Mouse (Mus musculus): ENCODE measurements around the gene Kiz. TPM values are rescaled to one million over a fixed set of nuclear protein-coding genes. Genes with fewer than 3 reads are reported as not detected.

Gene Kiz
- polyA plus RNA-seq, 1 experiment from 2014 or later, result 20.7 TPM

DNA sequence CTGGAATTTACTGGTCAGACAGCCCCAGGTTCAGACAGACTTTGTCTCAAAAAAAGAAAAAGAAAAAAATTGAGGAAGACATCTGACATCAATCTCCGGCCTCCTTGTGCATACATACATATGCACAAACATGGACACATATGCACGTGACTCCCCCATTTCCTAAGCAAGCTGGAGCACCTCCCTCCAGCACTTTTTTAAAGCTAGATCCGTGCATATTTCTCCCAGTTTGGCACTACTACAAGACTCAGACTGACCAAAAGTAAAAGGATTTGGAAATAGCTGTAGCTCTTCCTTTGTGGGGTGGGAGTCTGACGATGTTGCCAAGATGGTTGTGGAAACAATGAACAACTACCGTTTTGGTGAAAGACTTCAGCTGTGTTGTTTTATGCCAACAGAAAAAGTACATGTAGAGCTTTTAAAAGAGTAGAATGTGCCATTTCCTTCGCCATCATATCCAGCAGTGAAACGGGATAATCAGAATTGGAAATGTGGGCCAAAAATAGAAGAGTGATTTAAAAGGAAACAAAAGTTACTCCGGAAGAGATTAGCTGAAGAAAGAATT, 28.7 kb downstream of the Kiz start:
- Histone ChIP-seq H3K4me1 (ENCODE audit: control insufficient read depth, insufficient read depth, low read length) (no peaks in the 10 kb centered on the region), H3K9ac (ENCODE audit: low read depth, low read length) (no peak overlapping the region), H3K4me2 (ENCODE audit: low read depth, low read length) (no peak overlapping the region), H3K36me3 (ENCODE audit: control insufficient read depth, insufficient read depth, low read length) (no peaks in the 10 kb centered on the region), H3K4me3 (ENCODE audit: low read length) (no peak overlapping the region), H3K27ac (ENCODE audit: low read length) (no peak overlapping the region), H3K9me3 (ENCODE audit: control insufficient read depth, low read length) (no peaks in the 10 kb centered on the region), H3K27me3 (replicated peaks; ENCODE audit: control insufficient read depth, insufficient read depth, low read length) (no peaks in the 10 kb centered on the region)
- ATAC-seq, result no peak
- 72% methylated on average over 8 of the region's 8 CpGs for WGBS

DNA sequence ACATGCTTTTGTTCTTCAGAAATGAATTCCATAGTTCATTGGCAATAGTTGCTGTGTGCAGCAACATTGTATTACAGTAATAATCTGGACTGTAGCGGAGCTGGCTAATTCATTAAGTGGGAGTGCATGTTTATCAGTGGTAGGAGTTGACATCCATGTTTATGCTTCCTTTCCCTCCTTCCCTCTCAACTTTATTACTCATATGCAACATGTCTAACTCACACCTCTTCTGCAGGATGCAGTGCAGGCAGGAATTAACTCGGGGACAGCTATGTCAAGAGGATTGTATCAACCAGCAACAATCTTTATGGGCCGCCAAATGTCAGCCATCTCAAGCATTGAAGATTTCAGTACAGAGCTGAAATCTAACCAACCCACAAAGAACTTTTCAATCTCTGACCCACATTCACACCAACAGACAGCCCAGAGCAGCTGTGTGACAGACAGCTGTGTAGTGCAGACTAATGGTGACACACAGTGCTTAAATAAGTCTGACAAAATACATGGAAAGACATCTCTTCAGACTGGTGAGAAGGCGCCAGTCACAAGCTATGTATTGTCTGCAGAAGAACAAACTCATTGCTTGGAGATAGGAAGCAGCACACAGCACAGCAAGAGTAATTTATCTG, 33.2 kb downstream of the Kiz start:
- H3K27me3 ChIP-seq (replicated peaks; ENCODE audit: control insufficient read depth, insufficient read depth, low read length), result no peaks in the 10 kb centered on the region
- no peak overlapping the region for H3K4me3 ChIP-seq (ENCODE audit: low read length)
- no peak overlapping the region for H3K27ac ChIP-seq (ENCODE audit: low read length)
- no peaks in the 10 kb centered on the region for H3K9me3 ChIP-seq (ENCODE audit: control insufficient read depth, low read length)
- 89% methylated on average over 4 of the region's 4 CpGs for WGBS
- no peak overlapping the region for H3K9ac ChIP-seq (ENCODE audit: low read depth, low read length)
- ATAC-seq, result no peak
- no peaks in the 10 kb centered on the region for H3K4me1 ChIP-seq (ENCODE audit: control insufficient read depth, insufficient read depth, low read length)
- no peak overlapping the region for H3K4me2 ChIP-seq (ENCODE audit: low read depth, low read length)
- H3K36me3 ChIP-seq (ENCODE audit: control insufficient read depth, insufficient read depth, low read length), result no peaks in the 10 kb centered on the region

GRCm38 (mm10) chr2:146898977-146899376, 43.3 kb downstream of the Kiz start:
- Histone ChIP-seq H3K4me2 (ENCODE audit: low read depth, low read length) (no peak overlapping the region), H3K36me3 (ENCODE audit: control insufficient read depth, insufficient read depth, low read length) (no peaks in the 10 kb centered on the region), H3K9me3 (ENCODE audit: control insufficient read depth, low read length) (no peaks in the 10 kb centered on the region), H3K9ac (ENCODE audit: low read depth, low read length) (no peak overlapping the region), H3K27me3 (replicated peaks; ENCODE audit: control insufficient read depth, insufficient read depth, low read length) (no peaks in the 10 kb centered on the region), H3K4me3 (ENCODE audit: low read length) (no peak overlapping the region), H3K4me1 (ENCODE audit: control insufficient read depth, insufficient read depth, low read length) (no peaks in the 10 kb centered on the region), H3K27ac (ENCODE audit: low read length) (no peak overlapping the region)
- ATAC-seq, result no peak

- 93% methylated on average over 3 of the region's 3 CpGs for WGBS
- Histone ChIP-seq H3K27ac (ENCODE audit: low read length) (no peak overlapping the region), H3K4me2 (ENCODE audit: low read depth, low read length) (no peak overlapping the region), H3K36me3 (ENCODE audit: control insufficient read depth, insufficient read depth, low read length) (no peaks in the 10 kb centered on the region), H3K9ac (ENCODE audit: low read depth, low read length) (no peak overlapping the region), H3K9me3 (ENCODE audit: control insufficient read depth, low read length) (no peaks in the 10 kb centered on the region), H3K4me1 (ENCODE audit: control insufficient read depth, insufficient read depth, low read length) (no peaks in the 10 kb centered on the region), H3K4me3 (ENCODE audit: low read length) (no peak overlapping the region), H3K27me3 (replicated peaks; ENCODE audit: control insufficient read depth, insufficient read depth, low read length) (no peaks in the 10 kb centered on the region)
- no peak for ATAC-seq
These were observed 60.4 kb downstream of the Kiz start for GRCm38 (mm10) chr2:146916085-146916484.

DNA sequence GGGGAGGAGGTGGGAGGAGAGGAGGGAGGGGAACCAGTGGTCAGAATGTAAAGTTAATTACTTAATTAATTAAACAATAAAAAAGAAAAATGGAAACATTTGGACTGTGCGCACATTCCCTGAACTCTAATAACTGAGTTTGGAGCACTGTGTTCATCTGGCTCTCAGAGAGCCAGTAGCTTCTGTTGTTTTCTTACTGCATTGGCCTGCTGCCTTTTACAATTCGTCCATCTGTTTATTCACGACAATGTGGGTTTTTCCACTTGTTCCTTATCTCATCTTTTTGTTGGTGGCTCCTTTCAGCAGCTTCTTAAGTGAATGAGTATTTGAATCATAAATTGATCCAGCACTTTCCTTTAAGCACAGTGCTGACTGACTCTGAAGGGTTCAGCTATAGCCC, 62.1 kb downstream of the Kiz start:
- 70% methylated on average over 3 of the region's 3 CpGs for WGBS
- ATAC-seq, result no peak
- Histone ChIP-seq H3K9ac (ENCODE audit: low read depth, low read length) (no peak overlapping the region), H3K36me3 (ENCODE audit: control insufficient read depth, insufficient read depth, low read length) (no peaks in the 10 kb centered on the region), H3K4me1 (ENCODE audit: control insufficient read depth, insufficient read depth, low read length) (no peaks in the 10 kb centered on the region), H3K9me3 (ENCODE audit: control insufficient read depth, low read length) (no peaks in the 10 kb centered on the region), H3K4me3 (ENCODE audit: low read length) (no peak overlapping the region), H3K4me2 (ENCODE audit: low read depth, low read length) (no peak overlapping the region), H3K27me3 (replicated peaks; ENCODE audit: control insufficient read depth, insufficient read depth, low read length) (no peaks in the 10 kb centered on the region), H3K27ac (ENCODE audit: low read length) (no peak overlapping the region)

GRCm38 (mm10) chr2:146920375-146921160, 64.9 kb downstream of the Kiz start:
- Histone ChIP-seq H3K4me3 (ENCODE audit: low read length) (no peak overlapping the region), H3K4me1 (ENCODE audit: control insufficient read depth, insufficient read depth, low read length) (no peaks in the 10 kb centered on the region), H3K9me3 (ENCODE audit: control insufficient read depth, low read length) (no peaks in the 10 kb centered on the region), H3K36me3 (ENCODE audit: control insufficient read depth, insufficient read depth, low read length) (no peaks in the 10 kb centered on the region), H3K9ac (ENCODE audit: low read depth, low read length) (no peak overlapping the region), H3K27me3 (replicated peaks; ENCODE audit: control insufficient read depth, insufficient read depth, low read length) (no peaks in the 10 kb centered on the region), H3K4me2 (ENCODE audit: low read depth, low read length) (no peak overlapping the region), H3K27ac (ENCODE audit: low read length) (no peak overlapping the region)
- ATAC-seq, result no peak
- WGBS, result 33% methylated on average over 8 of the region's 8 CpGs

DNA sequence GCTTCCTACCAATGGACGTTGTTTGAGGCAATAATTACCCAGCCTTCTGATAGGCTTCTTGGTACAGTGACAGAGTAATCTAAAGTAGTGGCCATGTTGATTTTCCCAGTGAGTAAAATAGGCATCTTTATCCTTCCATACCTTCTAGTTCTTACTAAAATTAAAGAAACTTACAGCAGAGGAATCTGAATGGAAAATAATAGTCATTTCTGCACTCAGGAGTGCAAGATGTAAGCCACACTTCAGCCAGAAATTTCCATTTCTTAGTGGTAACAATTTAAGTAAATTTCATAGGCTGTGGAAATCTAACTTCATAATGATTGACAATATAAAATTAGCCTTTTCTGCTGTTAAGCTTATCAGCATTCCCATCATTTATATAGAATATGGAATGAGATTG, 69.6 kb downstream of the Kiz start:
- no peak overlapping the region for H3K27ac ChIP-seq (ENCODE audit: low read length)
- no peak overlapping the region for H3K4me3 ChIP-seq (ENCODE audit: low read length)
- 83% methylated on average over 1 of the region's 1 CpGs for WGBS
- H3K9ac ChIP-seq (ENCODE audit: low read depth, low read length), result no peak overlapping the region
- no peak for ATAC-seq
- no peak overlapping the region for H3K4me2 ChIP-seq (ENCODE audit: low read depth, low read length)
- H3K9me3 ChIP-seq (ENCODE audit: control insufficient read depth, low read length), result no peaks in the 10 kb centered on the region
- no peaks in the 10 kb centered on the region for H3K27me3 ChIP-seq (replicated peaks; ENCODE audit: control insufficient read depth, insufficient read depth, low read length)
- H3K4me1 ChIP-seq (ENCODE audit: control insufficient read depth, insufficient read depth, low read length), result no peaks in the 10 kb centered on the region
- H3K36me3 ChIP-seq (ENCODE audit: control insufficient read depth, insufficient read depth, low read length), result no peaks in the 10 kb centered on the region

GRCm38 (mm10) chr2:146925846-146926245, 70.2 kb downstream of the Kiz start:
- Histone ChIP-seq H3K4me3 (ENCODE audit: low read length) (no peak overlapping the region), H3K9me3 (ENCODE audit: control insufficient read depth, low read length) (no peaks in the 10 kb centered on the region), H3K9ac (ENCODE audit: low read depth, low read length) (no peak overlapping the region), H3K4me1 (ENCODE audit: control insufficient read depth, insufficient read depth, low read length) (no peaks in the 10 kb centered on the region), H3K27ac (ENCODE audit: low read length) (no peak overlapping the region), H3K36me3 (ENCODE audit: control insufficient read depth, insufficient read depth, low read length) (no peaks in the 10 kb centered on the region), H3K4me2 (ENCODE audit: low read depth, low read length) (no peak overlapping the region), H3K27me3 (replicated peaks; ENCODE audit: control insufficient read depth, insufficient read depth, low read length) (no peaks in the 10 kb centered on the region)
- 56% methylated on average over 4 of the region's 4 CpGs for WGBS
- ATAC-seq, result no peak

DNA sequence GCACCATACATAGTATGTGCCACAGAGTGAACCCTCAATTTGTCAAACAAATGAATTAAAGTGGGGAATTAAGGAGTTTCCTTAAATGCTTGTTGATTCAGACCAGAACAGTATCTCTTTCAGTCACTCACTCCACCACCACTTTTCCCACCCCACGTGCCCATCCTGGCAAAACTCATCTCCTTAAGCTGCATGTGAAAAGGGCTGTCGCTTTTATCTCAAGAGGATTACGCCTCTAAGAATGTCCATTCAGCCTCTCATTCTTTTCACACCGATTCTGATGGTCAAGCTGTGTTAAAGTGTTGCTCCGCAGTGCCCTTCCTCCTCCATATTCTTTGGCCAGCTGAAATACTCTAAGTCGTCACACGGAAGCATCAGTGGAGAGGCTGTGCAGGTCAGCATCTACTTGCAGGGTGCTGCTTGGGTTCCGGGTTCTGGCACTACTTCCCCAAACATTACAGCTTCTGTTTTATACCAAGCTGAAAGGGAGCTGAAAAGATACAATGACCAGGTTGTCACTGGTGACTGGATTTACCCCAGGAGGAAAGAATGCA, 92.6 kb downstream of the Kiz start:
- no peaks in the 10 kb centered on the region for H3K9me3 ChIP-seq (ENCODE audit: control insufficient read depth, low read length)
- no peaks in the 10 kb centered on the region for H3K4me1 ChIP-seq (ENCODE audit: control insufficient read depth, insufficient read depth, low read length)
- 48% methylated on average over 8 of the region's 8 CpGs for WGBS
- H3K4me3 ChIP-seq (ENCODE audit: low read length), result no peak overlapping the region
- ATAC-seq, result no peak
- H3K4me2 ChIP-seq (ENCODE audit: low read depth, low read length), result no peak overlapping the region
- H3K27ac ChIP-seq (ENCODE audit: low read length), result no peak overlapping the region
- H3K9ac ChIP-seq (ENCODE audit: low read depth, low read length), result no peak overlapping the region
- no peaks in the 10 kb centered on the region for H3K36me3 ChIP-seq (ENCODE audit: control insufficient read depth, insufficient read depth, low read length)
- H3K27me3 ChIP-seq (replicated peaks; ENCODE audit: control insufficient read depth, insufficient read depth, low read length), result no peaks in the 10 kb centered on the region

All from intestine, embryonic 16.5 days (tissue).